Mouse (Mus musculus) heart, postnatal 14 days (tissue): ENCODE data around the gene Dab2. TPM values are rescaled to one million over a fixed set of nuclear protein-coding genes. Genes with fewer than 3 reads are reported as not detected.
A peak's percentile ranks its signal among the peaks of the same experiment; 100 is the strongest.

Experiments used
- DNase-seq, 2 experiments: peaks; one replicate each; pipeline ENCODE4 v3.0.0; 2021 to 2022
- intact Hi-C: fragments of 180-260 bp; cut with DNase I; formaldehyde crosslinking; loops from one replicate; pipeline ENCODE4 v1.15.1; 2025
- total RNA-seq, 2 experiments: library from RNA; stranded (reverse); gene quantifications; 2 replicates each; pipeline ENCODE4 v1.2.3; 2021

Dab2 gene
- total RNA-seq, 2 experiments from 2014 or later, result 40.2 to 42.8 TPM

DNA sequence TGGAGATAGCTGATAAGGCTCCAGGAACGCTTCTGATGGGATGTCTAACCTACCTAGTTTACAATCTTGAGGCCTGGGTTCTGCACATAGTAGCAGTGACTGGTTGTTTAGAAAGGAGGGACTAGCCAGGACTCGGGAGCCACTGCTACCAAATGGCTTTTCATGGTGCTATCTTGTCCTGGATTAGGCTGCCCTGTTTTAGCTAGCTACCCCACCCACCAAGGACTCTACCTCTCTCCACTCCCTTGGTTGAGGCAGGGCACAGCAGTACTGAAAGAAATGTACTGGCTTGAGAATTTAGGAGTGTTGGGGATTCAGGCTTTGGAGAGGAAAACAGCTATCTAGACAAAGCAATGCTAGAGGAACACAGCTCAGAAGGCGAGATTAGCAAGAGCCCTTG lies 88.6 kb downstream of the Dab2 start:
- intact Hi-C loops, result loop anchor here (5.0 kb wide), 2 partner anchors 44 to 126 kb away; no protein-coding TSS in a partner anchor

DNA sequence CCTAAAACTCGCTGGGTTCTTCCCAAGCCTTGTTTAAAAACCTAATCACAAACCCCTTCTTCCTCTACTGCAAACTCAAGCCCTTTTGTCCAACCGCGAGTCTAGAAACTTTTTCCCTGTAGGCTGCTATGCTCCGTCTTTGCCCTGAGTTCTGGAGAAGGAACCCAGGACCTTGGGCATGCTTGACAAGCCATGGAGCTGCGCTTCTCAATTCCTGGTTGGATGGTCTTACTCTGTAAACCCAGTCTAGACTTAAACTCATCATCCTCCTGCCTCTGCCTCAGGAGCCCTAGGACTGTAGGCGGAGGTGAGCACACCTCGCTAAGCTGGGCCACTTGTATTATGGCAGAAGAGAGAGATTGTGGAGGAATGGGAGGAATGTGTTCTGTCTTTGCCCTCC lies 89.0 kb downstream of the Dab2 start:
- intact Hi-C loops, result loop anchor here (5.0 kb wide), 2 partner anchors 44 to 126 kb away; no protein-coding TSS in a partner anchor
- DNase-seq, result no peak

More for the DNA sequence above, 88.6 kb downstream of the Dab2 start:
- DNase-seq, result no peak

DNA sequence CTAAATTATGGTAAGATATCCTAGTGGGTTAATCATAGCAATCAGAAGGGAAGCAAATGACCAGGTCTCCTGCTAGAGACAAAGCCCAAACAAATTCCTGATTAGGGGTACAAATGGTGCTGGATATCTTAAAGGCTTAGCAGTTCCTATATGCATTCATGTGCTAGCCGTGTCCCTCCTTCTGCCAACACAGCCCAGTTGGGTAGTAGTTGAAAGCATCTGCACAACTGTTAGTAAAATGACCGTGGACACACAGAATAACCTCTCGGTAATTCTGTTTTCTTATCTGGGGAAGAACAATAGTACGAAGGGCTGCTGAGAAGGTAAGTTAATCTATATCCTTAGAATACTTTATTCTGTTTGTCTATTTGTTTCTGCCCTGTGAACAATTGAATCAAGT lies 90.5 kb downstream of the Dab2 start:
- DNase-seq, result no peak
- intact Hi-C loops, result no loop called here

DNA sequence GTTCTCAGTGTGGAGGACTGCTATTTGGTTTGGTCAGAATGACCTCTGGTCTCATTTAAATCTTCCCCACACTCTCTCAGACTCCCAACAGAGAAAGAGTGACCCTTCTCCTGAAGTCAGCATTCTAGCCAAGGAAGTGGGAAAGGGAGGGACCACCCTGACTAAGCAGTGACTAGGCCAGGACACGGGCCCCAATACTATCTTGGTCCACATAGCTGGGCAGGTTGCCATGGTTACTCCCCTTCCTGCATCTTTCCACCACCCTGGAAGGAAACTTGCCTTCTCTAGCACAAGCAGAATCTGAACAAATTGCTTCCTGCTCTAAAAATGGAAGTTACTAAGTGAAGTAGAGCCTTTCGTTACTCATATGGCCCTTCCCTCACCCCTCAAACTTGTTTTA lies 91.1 kb downstream of the Dab2 start:
- DNase-seq, result peak; percentile 72 to 74
- intact Hi-C loops, result no loop called here

DNA sequence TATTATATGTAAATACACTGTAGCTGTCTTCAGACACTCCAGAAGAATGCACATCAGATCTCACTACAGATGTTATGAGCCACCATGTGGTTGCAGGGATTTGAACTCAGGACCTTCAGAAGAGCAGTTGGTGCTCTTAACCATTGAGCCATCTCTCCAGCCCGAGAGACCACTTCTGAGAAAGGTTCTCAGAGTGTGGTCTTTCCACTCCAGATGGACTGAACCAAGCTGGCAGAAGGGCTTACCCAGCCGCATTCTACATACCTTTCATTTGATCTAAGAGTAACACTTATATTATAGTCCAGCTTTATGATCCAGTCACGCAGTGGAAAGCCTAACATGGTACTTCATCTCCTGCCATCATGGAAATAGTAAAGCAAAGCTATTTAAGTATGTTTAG lies 92.3 kb downstream of the Dab2 start:
- intact Hi-C loops, result no loop called here

DNA sequence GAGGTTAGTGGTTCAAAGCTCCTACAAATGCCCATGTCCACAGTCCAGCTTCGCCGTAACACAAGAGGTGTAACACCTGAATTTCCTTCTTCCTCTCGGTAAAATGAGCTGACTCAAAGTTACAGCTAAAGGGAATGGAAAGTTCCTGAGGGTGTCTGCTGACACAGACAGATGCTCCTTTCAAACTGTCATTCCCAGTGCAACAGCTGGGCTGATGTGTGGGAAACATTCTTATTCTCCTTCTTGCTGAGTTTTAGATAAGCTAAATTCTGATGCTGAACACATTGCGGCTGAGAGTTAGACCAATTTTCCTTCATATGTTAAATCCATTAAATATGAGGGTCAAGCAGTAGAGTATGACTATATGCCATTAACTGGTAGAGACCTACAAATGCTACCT lies 94.0 kb downstream of the Dab2 start:
- intact Hi-C loops, result no loop called here
- no peak for DNase-seq

More for the DNA sequence above, 92.3 kb downstream of the Dab2 start:
- DNase-seq, result no peak

- intact Hi-C loops, result no loop called here
- DNase-seq, result no peak
These were observed 98.6 kb downstream of the Dab2 start for GRCm38 (mm10) chr15:6398211-6398610.

- intact Hi-C loops, result no loop called here
- DNase-seq, result no peak
These were observed 99.3 kb downstream of the Dab2 start for GRCm38 (mm10) chr15:6398881-6399280.

GRCm38 (mm10) chr15:6400115-6400514 lies 100.5 kb downstream of the Dab2 start:
- no peak for DNase-seq
- intact Hi-C loops, result no loop called here

- no peak for DNase-seq
- intact Hi-C loops, result no loop called here
These were observed 102.8 kb downstream of the Dab2 start for GRCm38 (mm10) chr15:6402433-6402832.

- intact Hi-C loops, result no loop called here
- no peak for DNase-seq
These were observed 104.6 kb downstream of the Dab2 start for GRCm38 (mm10) chr15:6404172-6404571.

- intact Hi-C loops, result no loop called here
- no peak for DNase-seq
These were observed 107.2 kb downstream of the Dab2 start for GRCm38 (mm10) chr15:6406771-6407170.

DNA sequence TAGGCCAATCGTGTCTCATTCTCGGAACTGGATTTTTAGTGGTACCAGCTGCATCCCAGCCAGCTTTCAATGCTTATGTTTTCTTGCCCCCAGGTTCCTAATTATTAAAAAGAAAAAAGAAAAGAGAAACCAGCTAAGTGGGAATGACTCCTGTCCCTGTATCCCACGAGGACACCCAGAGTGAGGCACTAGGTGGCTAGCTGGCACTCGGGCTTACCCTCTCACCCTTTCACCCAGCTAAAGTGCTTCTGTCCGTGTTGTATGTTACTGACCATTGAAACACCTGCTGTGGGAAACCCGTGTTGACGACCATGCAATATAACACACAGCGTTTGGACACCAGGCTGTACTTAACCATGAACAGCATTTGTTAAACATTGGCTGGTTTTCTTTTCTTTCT lies 109.4 kb downstream of the Dab2 start:
- DNase-seq, result no peak
- intact Hi-C loops, result no loop called here

GRCm38 (mm10) chr15:6410161-6410560 lies 110.6 kb downstream of the Dab2 start:
- DNase-seq, result no peak
- intact Hi-C loops, result no loop called here

DNA sequence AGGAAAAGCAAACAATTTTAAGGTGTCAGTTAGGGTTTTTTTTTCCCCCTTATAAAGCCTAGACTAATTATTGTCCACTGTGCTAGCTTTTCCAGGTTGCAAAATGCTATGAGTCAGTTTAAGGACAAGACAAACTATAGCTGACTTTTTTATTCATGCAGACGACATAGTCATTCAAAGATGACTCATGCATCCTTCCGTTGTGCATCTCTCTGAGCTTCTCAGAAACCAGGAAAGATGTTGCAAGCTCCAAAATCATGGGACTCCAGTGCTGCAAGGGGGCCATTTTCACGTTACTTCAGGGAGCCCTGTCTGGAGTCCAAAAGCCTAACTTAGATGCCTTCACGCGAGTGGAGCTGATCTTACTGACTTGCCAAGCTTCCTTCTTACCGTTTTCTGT lies 111.7 kb downstream of the Dab2 start:
- DNase-seq, result no peak
- intact Hi-C loops, result no loop called here

- no peak for DNase-seq
- intact Hi-C loops, result no loop called here
These were observed 115.7 kb downstream of the Dab2 start for GRCm38 (mm10) chr15:6415317-6415716.

DNA sequence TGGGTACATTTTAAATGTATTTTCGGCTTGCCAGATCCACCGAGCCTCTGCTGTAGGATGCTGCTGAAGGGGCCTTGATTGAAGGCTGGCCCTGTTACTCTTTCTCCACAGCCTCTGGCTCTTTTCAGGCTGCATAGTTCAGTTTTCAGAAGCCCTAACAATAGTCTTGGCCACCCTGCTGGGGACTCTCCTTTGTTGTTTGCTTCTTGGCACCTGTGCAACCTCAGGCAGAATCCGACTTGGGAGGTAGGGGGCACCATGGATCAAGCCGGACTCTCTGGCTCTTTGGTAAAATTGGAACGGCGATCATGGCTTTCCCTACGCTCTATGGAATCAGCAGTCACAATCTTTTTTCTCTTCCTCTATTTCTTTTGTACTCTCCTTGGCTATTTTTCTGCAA lies 132.2 kb downstream of the Dab2 start:
- intact Hi-C loops, result loop anchor here (5.0 kb wide), 1 partner anchor 44 kb away; no protein-coding TSS in a partner anchor
- DNase-seq, result no peak

DNA sequence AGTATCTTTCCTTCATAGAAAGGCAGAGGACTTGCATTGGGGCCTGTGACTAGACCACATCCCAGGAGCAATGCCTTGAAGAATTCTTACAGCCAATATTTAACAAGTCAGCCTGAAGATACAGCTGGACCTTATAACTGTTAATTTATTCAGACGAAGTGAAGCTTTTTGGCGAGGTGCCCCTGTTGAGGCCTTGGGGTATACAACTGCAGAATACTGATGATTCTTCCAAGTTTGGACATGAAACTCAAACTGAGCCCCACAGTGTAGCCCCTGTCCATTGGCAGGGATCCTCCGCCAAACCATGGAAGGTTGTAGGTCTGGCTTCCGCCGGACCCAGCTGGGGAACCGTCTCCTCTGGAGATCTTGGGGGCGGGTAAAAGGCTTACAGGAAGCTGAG lies 132.8 kb downstream of the Dab2 start:
- intact Hi-C loops, result loop anchor here (5.0 kb wide), 1 partner anchor 45 kb away; no protein-coding TSS in a partner anchor
- peak; percentile 39 to 61 for DNase-seq

DNA sequence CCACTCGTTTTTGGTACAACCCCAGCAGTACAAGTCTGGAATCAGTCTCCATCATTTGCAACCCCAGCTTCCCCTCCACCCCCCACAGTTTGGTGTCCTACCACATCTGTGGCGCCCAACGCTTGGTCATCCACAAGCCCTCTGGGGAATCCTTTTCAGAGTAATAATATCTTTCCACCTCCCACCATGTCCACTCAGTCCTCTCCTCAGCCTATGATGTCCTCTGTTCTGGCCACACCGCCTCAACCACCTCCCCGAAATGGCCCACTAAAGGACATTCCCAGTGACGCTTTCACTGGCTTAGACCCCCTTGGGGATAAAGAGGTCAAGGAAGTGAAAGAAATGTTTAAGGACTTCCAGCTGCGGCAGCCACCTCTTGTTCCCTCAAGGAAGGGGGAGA lies 135.7 kb downstream of the Dab2 start:
- DNase-seq, result no peak
- intact Hi-C loops, result no loop called here

DNA sequence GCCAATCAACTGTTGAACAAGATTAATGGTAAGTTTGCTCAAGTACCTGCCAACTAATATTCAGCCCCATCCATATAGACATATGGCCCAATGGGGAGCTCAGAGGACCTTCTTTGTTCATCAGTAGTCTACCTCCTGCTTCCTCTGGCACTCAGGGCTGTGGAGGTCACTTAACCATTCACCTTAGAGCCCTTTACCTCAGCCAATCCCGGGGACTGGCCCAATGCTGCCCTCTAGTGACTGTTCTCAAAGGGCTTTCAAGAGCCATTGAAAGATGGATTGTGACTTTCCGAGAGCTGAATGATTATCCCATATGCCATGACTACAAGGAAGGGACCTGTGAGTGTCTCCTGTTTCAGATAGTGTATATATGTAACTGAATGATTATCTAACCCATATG lies 136.2 kb downstream of the Dab2 start:
- peak; percentile 49 to 65 for DNase-seq
- intact Hi-C loops, result loop anchor here (1.0 kb wide), 1 partner anchor 197 kb away; no protein-coding TSS in a partner anchor

- intact Hi-C loops, result no loop called here
- DNase-seq, result no peak
These were observed 139.1 kb downstream of the Dab2 start for GRCm38 (mm10) chr15:6438685-6439084.

DNA sequence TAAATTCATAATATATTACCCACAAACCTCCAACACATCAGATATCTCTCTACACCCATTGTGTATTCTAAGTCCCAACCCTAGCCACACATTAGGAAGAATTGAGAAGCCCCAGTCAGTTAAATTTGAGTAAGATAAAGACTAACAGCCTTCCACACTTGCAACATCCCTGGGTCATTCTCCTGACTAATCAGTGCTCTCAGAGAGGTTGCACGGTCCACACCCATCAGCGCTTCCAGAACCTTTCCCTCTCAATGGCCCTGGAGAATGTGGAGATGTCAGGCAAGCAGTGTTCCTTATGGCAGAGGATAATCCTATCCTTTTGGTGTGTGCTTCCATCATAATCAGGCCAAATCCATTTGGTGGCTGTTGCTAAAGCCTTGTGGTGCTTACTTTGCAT lies 144.9 kb downstream of the Dab2 start:
- DNase-seq, result no peak

GRCm38 (mm10) chr15:6445135-6445534 lies 145.5 kb downstream of the Dab2 start, which contains the start of gene C9:
C9 (plus strand) TSS chr15:6445327.
- intact Hi-C loops, result no loop called here
- DNase-seq, result no peak

More for the DNA sequence above, 144.9 kb downstream of the Dab2 start:
- intact Hi-C loops, result no loop called here
